Mouse (Mus musculus) lung, postnatal 0 days (tissue): ENCODE measurements at regions not wholly inside any gene's neighbourhood (a gene's known extent, or its start where the extent isn't known, plus 50 kb on each side); places are given as distances from the start of the nearest gene placed in this dataset.
A peak's percentile ranks its signal among the peaks of the same experiment; 100 is the strongest.

Source experiments
- ATAC-seq: fragments of 200-750 bp; cut with Nextera tagmentation; 2 replicates; pipeline ENCODE4 v1.8.0; 2017; ENCODE audit warnings: moderate library complexity
- DNase-seq: peaks from one replicate; pipeline ENCODE4 v3.0.0-alpha.2; 2016; ENCODE audit warnings: low spot score
- H3K27ac ChIP-seq: fragments of 300-500 bp; sonication (generic); 2 replicates; pipeline ENCODE4 v1.5.1; 2014; ENCODE audit warnings: antibody characterized with exemption, mild to moderate bottlenecking, low read length, mixed read lengths
- H3K27me3 ChIP-seq: fragments of 300-500 bp; sonication (generic); replicated peaks from 2 replicates; pipeline ENCODE4 v1.6.1; 2014; ENCODE audit warnings: low read length, mixed read lengths; ENCODE audit not compliant: insufficient read depth
- H3K36me3 ChIP-seq: fragments of 300-500 bp; sonication (generic); 2 replicates; pipeline ENCODE4 v1.6.1; 2014; ENCODE audit warnings: low read length, mixed read lengths; ENCODE audit not compliant: insufficient read depth
- H3K4me1 ChIP-seq: fragments of 300-500 bp; sonication (generic); 2 replicates; pipeline ENCODE4 v1.6.1; 2014; ENCODE audit warnings: antibody characterized with exemption, low read depth, low read length, mixed read lengths; ENCODE audit not compliant: insufficient read depth
- H3K4me2 ChIP-seq: fragments of 300-500 bp; sonication (generic); replicated peaks from 2 replicates; pipeline ENCODE4 v1.6.1; 2014; ENCODE audit warnings: low read depth, mild to moderate bottlenecking, low read length, moderate library complexity, mixed read lengths
- H3K4me3 ChIP-seq: fragments of 300-500 bp; sonication (generic); 2 replicates; pipeline ENCODE4 v1.5.1; 2014; ENCODE audit warnings: low read depth, low read length
- H3K9ac ChIP-seq: fragments of 300-500 bp; sonication (generic); replicated peaks from 2 replicates; pipeline ENCODE4 v1.6.1; 2014; ENCODE audit warnings: low read depth, mild to moderate bottlenecking
- H3K9me3 ChIP-seq: fragments of 300-500 bp; sonication (generic); 2 replicates; pipeline ENCODE4 v1.6.1; 2016; ENCODE audit warnings: low read length, mixed read lengths
- CTCF ChIP-seq: IDR thresholded peaks from 2 replicates; pipeline ENCODE4 v1.5.1; 2016; ENCODE audit warnings: antibody characterized with exemption, mild to moderate bottlenecking
- EP300 ChIP-seq: IDR thresholded peaks from 2 replicates; pipeline ENCODE4 v1.6.1; 2016; ENCODE audit warnings: antibody characterized with exemption, mild to moderate bottlenecking, control low read depth
- WGBS: fragments of 180-500 bp; shearing (Covaris S2); extraction: QIAGEN DNeasy Blood & Tissue Kit; methylation state at CpG from one replicate; pipeline ENCODE4 v1.1.7; 2014; 5-methylcytosine and 5-hydroxymethylcytosine counted together

GRCm38 (mm10) chr7:66545184-66545583 is 117.9 kb upstream of the Aldh1a3 start:
- peak; percentile 30; the same call in 1 of the 2 replicates for ATAC-seq
- Histone ChIP-seq H3K9me3 (no peaks in the 10 kb centered on the region), H3K9ac (no peak overlapping the region), H3K27me3 (no peaks in the 10 kb centered on the region), H3K27ac (no peak overlapping the region), H3K4me3 (no peak overlapping the region), H3K4me1 (no peaks in the 10 kb centered on the region), H3K36me3 (no peaks in the 10 kb centered on the region), H3K4me2 (no peak overlapping the region)
- TF ChIP-seq EP300 = no peak
- no peak for TF ChIP-seq CTCF
- WGBS = 57% methylated on average over 9 of the region's 9 CpGs
- DNase-seq = no peak

- no peak overlapping the region for H3K9ac ChIP-seq
- no peaks in the 10 kb centered on the region for H3K27me3 ChIP-seq
- H3K27ac ChIP-seq = no peak overlapping the region
- WGBS = 66% methylated on average over 11 of the region's 11 CpGs
- DNase-seq (no peak), ATAC-seq (no peak)
- H3K9me3 ChIP-seq = no peaks in the 10 kb centered on the region
- TF ChIP-seq EP300 (no peak), CTCF (no peak)
- H3K4me1 ChIP-seq = no peaks in the 10 kb centered on the region
- no peaks in the 10 kb centered on the region for H3K36me3 ChIP-seq
- no peak overlapping the region for H3K4me2 ChIP-seq
- H3K4me3 ChIP-seq = no peak overlapping the region
Observed at GRCm38 (mm10) chr7:66544352-66545053, 117.2 kb upstream of the Aldh1a3 start.

GRCm38 (mm10) chr7:66532596-66532995 is 105.3 kb upstream of the Aldh1a3 start:
- Histone ChIP-seq H3K27me3 (no peaks in the 10 kb centered on the region), H3K9me3 (no peaks in the 10 kb centered on the region), H3K4me3 (no peak overlapping the region), H3K9ac (no peak overlapping the region), H3K4me1 (no peaks in the 10 kb centered on the region; the same call in 1 of the 2 replicates), H3K4me2 (no peak overlapping the region), H3K36me3 (no peaks in the 10 kb centered on the region), H3K27ac (no peak overlapping the region)
- DNase-seq = no peak
- no peak for TF ChIP-seq EP300
- TF ChIP-seq CTCF = no peak
- ATAC-seq = no peak
- WGBS = 78% methylated on average over 6 of the region's 6 CpGs

DNA sequence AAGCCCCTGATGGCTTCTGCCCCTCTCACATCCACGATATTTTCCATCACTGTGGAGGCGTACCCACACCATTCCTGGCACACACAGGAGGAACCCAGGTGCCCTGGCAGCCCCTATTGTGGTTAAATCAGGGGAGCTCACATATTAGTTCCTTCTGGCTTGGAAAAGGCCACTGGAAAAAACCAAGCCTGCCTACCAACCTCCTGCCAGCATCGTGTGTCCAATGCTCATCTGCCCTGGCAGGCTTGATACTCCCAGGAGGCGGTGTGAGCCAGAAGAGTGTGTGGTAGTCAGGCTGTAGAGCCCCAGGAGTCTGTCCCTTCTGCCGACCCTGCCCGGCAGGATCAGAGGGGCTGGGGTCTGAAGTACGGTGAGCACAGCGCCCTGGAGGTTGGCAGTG is 104.7 kb upstream of the Aldh1a3 start:
- Histone ChIP-seq H3K9ac (no peak overlapping the region), H3K9me3 (no peaks in the 10 kb centered on the region), H3K4me3 (no peak overlapping the region), H3K27ac (no peak overlapping the region), H3K4me2 (no peak overlapping the region), H3K27me3 (no peaks in the 10 kb centered on the region), H3K36me3 (no peaks in the 10 kb centered on the region), H3K4me1 (no peaks in the 10 kb centered on the region; the same call in 1 of the 2 replicates)
- no peak for ATAC-seq
- DNase-seq = no peak
- 71% methylated on average over 8 of the region's 8 CpGs for WGBS
- TF ChIP-seq EP300 = no peak
- no peak for TF ChIP-seq CTCF

DNA sequence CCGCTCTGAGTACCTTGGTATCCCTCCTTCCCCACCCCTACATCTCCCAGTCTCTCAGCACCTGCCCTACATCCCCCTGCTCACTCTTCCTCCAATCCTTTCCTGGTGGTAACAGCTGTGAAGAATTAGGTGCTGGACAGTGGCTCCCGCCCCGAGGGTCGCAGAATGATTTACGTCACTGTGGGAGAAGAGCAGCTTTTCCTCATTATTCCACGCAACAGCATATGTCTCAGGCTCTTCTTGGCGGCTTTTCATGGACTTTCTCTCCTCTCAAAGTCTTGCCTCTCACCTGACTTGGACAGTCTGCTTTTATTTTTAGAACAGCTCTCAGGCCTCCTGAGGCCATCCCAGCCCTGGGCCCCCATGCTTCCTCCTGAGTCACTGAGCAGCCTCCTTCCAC is 103.8 kb upstream of the Aldh1a3 start:
- Histone ChIP-seq H3K4me2 (no peak overlapping the region), H3K36me3 (no peaks in the 10 kb centered on the region), H3K27ac (no peak overlapping the region), H3K9me3 (no peaks in the 10 kb centered on the region), H3K4me1 (no peaks in the 10 kb centered on the region; the same call in 1 of the 2 replicates), H3K4me3 (no peak overlapping the region), H3K27me3 (no peaks in the 10 kb centered on the region), H3K9ac (no peak overlapping the region)
- 49% methylated on average over 7 of the region's 7 CpGs for WGBS
- ATAC-seq (no peak), DNase-seq (no peak)
- no peak for TF ChIP-seq CTCF
- TF ChIP-seq EP300 = no peak

DNA sequence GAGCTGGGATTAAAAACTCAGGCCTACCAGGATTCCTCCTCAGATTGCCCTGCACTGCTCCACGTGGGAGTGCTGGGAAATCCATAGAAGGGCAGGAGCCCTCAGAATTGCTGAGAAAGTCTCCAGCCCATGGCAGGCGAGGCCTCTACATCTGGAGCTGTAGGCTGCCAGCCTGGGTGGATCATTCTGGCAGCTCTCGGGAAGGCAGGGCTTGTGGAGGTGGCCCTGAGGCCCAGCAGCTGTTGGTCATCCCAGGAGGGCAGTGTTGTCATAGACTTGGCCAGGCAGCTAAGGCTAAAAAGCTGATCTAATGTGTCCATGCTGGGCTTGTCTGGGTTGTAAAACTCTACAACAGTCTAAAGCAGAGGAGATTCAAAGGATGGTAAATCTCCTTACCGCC is 101.6 kb upstream of the Aldh1a3 start:
- Histone ChIP-seq H3K36me3 (no peaks in the 10 kb centered on the region), H3K4me3 (no peak overlapping the region), H3K4me1 (no peaks in the 10 kb centered on the region; the same call in 1 of the 2 replicates), H3K9ac (no peak overlapping the region), H3K4me2 (no peak overlapping the region), H3K27ac (peak overlapping the region; percentile 68), H3K9me3 (no peaks in the 10 kb centered on the region), H3K27me3 (no peaks in the 10 kb centered on the region)
- peak; percentile 40 for TF ChIP-seq CTCF
- peak; percentile 57; the same call in 1 of the 2 replicates for TF ChIP-seq EP300
- ATAC-seq (peak; percentile 97), DNase-seq (peak; percentile 84)
- WGBS = 42% methylated on average over 4 of the region's 4 CpGs

- DNase-seq (no peak), ATAC-seq (no peak)
- no peak overlapping the region for H3K27ac ChIP-seq
- no peak overlapping the region for H3K9ac ChIP-seq
- H3K4me3 ChIP-seq = no peak overlapping the region
- H3K4me1 ChIP-seq = no peaks in the 10 kb centered on the region
- H3K36me3 ChIP-seq = no peaks in the 10 kb centered on the region
- H3K9me3 ChIP-seq = no peaks in the 10 kb centered on the region
- no peaks in the 10 kb centered on the region for H3K27me3 ChIP-seq
- 55% methylated on average over 7 of the region's 7 CpGs for WGBS
- H3K4me2 ChIP-seq = no peak overlapping the region
- TF ChIP-seq CTCF = no peak
Observed at GRCm38 (mm10) chr7:66523959-66524358, 96.6 kb upstream of the Aldh1a3 start.
